Mouse (Mus musculus): ENCODE results near the gene Arfip1.

DNA sequence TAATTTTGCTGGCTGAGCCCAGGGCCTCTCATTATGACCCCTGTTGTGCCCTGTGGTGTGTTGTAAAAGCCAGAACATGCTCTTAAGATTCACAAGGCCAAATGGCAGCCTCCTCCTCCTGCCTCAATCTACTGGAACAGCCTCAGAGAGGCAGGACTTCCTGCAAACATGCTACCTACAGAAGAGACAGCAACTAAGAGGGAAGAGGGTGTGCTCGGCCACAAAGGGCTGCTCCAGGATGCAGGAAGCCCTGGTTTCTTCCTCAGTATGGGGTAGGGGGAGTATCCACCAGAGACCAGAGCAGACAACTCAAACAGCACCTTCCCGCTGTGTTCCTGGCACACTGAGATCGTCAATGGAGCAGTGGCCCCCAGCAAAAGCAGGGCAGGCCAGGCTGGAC, 121.9 kb downstream of the Arfip1 start:
- no peak for TF ChIP-seq CTCF (IDR thresholded peaks at IDR 0.05; ENCODE audit: extremely low read depth, insufficient read length, insufficient replicate concordance, low read depth, low read length)
- TF ChIP-seq POLR2A (IDR thresholded peaks at IDR 0.05; ENCODE audit: low read depth, low read length): no peak
